Mouse (Mus musculus) liver, postnatal 0 days (tissue): ENCODE data around the gene Fam114a1.

Experiments
- CTCF ChIP-seq: sonication (generic); IDR thresholded peaks from 2 replicates; pipeline ENCODE4 v1.5.1; 2016; ENCODE audit warnings: antibody characterized with exemption, low read depth
- EP300 ChIP-seq: IDR thresholded peaks from 2 replicates; pipeline ENCODE4 v1.6.1; 2016; ENCODE audit warnings: antibody characterized with exemption, low read depth, mild to moderate bottlenecking

DNA sequence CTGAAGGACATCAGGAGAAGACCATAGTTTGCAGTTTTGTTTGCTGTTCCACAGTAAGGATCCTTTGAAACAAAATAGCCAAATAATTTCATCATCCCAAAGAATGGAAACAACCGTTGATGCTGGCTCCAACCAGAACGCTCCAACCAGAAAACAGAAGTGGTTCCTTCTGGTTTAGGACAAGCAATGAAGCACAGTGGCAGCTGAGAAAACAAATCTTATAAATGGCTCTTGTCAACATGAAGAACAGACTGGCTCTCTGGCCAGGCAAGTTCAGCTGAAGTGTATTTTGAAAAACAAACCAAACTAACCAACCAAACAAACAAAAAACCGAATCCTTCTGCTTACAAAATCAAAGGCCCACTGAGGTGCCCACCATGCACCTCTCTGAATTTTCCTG lies 119.8 kb downstream of the Fam114a1 start:
- TF ChIP-seq CTCF, result no peak
- TF ChIP-seq EP300, result no peak
